Mouse (Mus musculus): ENCODE results near the gene Rnf114.
A peak's percentile ranks its signal among the peaks of the same experiment; 100 is the strongest.

Rnf114 gene

DNA sequence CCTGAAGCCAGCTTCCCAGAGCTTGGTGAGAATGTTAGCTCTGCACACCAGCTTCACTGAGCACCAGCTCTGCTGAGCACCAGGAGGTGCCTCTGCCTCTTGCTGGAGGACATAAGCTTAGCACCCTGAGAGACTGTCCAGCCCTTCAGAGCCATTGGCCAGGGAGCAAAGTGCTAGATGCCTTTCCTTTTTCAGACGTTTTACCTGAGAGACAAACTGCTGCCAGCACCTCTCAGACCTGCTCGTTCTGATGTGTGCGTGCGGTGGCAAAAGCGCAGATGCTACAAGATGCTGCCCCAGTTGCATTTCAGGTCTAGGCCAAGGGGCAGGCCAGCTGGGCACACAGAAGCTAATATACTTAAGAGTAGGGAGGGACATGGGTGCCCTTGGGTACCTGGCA lies 16.8 kb upstream of the Rnf114 start:
- no peak for DNase-seq (ENCODE audit: low spot score in 2 of 2)

DNA sequence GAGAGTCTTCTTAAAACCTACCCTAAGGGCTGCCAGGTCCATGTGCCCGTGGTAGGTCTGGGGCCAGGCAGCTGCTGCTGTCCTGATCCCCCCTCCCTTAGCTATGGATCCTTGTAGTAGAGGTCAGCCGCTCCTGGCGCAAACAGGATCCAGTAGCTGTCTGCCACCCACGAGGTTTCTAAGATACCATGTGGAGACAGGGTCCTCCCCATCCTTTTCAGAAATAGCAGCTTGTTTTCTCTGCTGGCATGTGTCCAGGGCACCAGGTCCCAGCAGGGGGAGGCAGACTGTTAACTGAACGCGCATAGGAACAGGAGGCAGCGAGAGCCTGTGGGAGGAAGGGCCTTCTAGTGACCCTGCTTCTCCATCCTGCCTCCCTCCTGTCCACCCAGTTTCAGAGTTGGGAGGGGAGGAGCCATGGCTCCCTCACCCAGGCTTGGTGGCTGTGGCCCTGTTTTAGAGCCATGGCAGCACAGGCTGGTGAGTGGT lies 16.2 kb upstream of the Rnf114 start:
- DNase-seq (ENCODE audit: low spot score in 2 of 2), result no peak

DNA sequence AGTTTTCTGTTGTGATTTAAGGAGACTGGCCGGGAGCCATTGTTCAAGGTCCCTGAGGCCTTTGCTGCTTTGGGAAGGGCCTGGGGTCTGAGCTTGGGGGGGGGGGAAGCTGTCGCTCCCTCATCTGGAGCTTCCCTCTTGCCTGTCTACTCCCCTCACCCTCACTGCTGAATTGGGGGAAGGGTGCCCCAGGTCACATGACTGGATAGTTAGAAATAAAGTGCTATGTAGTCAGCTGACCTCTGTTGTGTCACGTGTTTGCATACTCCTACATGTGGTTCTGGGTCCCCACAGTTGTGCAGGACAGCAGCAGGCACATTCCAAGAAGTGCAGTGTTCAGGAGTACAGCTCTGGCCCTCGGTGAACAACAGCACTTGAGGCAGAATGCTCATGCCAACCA lies 15.7 kb upstream of the Rnf114 start:
- DNase-seq (ENCODE audit: low spot score in 2 of 2), result no peak

DNA sequence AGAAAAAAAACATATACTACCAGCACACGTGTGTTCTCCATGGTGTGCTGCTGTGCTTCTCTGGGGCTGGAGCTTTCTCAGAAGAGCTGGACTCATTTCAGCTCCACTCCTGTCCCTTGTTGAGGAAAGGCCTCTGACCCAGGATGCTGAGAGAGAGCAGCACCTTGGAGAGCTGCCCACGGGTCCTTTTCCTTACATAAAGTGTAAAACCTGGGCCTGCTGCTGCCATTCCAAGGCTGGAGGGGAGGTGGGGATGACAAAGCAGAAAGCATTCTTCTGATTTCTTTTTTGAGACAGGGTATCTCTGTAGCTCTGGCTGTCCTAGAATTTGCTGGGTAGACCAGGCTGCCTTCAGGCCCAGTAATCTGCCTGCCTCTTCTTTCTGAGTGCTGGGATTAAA lies 14.3 kb upstream of the Rnf114 start:
- no peak for DNase-seq (ENCODE audit: low spot score in 2 of 2)

DNA sequence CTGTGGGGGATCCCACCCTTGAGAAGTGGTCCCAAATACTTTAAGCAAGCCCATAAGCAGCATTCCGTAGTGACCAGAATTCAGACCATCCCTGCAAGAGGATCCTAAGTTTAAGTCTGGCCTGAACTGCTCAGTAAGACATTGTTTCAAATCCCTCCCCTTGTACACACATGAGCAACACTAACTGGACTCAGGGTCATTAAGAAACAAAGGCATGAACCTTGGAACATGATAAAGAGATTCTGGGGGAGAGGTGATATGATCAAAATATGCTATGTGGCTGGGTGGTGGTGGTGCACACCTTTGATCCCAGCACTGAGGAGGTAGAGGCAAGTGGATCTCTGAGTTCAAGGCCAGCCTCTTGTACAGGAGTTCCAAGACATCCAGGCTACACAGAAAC lies 12.9 kb upstream of the Rnf114 start:
- no peak for DNase-seq (ENCODE audit: low spot score in 2 of 2)

DNA sequence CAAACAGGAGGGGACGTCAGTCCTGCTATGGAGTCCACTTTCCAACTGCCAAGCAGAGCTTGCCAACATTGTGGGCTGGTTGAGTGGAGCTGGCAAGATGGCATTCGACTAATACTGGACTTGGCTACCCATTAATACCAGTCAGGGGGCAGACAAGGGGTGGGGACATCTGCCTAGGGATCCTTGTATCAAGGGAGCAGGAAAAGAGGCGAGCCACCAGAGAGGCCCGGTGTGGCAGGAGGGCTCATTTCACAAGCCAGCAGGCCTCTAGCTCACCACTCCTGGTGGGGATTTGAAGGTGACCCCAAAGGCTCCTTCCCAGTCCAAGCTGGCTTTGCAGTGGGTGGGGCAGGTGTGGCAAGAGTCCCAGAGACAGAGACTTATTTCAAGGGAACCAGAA lies 9.8 kb upstream of the Rnf114 start:
- DNase-seq (ENCODE audit: low spot score in 2 of 2), result no peak

DNA sequence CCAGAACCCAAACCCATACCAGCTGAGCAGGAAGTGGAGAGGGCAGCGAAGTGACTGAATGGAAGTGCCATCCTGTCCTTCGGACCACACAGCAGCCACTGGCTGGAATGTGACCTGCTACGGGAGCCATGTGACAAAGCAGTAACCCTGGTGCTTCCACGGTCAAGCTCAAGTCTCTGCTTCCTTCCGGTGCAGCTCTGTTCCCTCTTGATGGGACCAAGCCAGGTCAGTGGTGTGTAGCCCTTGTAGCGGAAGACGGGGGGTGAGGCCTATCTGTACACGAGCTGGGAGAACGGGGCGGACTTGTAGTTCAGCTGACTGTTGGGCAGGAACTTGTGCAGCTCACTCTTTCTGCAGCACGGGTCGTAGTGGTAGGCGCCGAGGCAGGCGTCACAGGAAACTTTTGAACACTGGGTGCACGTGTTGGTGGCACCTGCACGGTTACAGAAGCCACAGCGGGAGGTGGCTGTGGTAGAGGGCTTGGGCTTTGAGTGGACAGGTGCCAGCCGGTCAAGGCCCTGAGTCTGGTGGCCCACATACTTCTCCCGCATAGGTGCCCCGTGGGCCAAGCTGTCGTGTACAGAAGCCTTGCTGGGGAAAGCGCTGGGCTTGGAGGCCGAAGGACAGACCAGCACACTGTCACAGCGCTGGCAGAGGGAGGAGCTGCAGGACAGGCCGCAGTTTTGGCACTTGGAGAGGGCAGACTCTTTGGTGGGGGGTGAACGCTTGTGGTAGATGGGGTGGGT lies 9.2 kb upstream of the Rnf114 start:
- DNase-seq (ENCODE audit: low spot score in 2 of 2), result no peak

DNA sequence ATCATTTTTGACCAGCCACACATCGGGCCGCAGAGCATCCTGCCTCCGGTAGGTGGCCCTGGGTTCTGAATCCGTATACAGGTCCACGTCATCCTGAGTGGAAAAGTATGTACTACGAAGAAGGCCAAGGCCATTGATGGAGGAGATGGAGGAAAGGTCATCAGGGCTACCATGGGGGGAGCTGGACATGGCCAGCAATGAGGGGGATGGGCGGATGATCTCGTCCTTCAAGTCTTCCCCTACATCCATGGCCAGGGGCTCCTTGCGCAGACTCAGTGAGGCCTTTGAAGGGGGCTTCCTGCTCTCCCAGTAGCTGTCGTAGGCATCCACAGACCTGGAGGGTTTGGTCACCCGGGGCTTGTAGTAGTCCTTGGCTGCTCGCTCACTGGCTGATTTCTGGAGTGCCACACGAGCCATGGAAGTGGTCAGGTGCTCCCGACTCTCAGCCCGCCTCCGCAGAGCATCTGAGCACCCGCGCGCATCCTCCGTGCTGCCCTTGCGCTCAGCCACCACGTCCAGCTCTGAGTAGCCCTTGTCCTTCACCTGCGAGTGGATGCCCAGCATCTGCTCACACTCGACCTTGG lies 8.5 kb upstream of the Rnf114 start:
- no peak for DNase-seq (ENCODE audit: low spot score in 2 of 2)

DNA sequence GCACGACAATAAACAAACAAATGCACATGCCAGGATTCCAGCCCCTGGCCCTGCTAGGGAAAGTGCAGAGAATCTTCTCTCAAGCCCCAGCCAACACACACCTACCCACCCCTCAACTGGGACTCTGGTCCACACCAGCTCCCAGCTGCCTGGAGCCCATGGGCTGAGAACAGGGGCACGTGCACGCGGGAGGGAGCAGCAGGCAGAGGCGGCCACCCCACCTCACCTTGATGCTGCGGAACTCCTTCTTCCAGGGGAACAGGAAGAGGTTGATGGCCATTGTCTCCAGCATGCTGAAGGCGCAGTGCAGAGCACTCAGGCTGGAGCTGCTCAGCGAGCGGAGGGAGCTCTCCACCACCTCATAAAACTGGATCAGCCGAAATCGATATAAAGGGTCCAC lies 7.5 kb upstream of the Rnf114 start:
- no peak for DNase-seq (ENCODE audit: low spot score in 2 of 2)

DNA sequence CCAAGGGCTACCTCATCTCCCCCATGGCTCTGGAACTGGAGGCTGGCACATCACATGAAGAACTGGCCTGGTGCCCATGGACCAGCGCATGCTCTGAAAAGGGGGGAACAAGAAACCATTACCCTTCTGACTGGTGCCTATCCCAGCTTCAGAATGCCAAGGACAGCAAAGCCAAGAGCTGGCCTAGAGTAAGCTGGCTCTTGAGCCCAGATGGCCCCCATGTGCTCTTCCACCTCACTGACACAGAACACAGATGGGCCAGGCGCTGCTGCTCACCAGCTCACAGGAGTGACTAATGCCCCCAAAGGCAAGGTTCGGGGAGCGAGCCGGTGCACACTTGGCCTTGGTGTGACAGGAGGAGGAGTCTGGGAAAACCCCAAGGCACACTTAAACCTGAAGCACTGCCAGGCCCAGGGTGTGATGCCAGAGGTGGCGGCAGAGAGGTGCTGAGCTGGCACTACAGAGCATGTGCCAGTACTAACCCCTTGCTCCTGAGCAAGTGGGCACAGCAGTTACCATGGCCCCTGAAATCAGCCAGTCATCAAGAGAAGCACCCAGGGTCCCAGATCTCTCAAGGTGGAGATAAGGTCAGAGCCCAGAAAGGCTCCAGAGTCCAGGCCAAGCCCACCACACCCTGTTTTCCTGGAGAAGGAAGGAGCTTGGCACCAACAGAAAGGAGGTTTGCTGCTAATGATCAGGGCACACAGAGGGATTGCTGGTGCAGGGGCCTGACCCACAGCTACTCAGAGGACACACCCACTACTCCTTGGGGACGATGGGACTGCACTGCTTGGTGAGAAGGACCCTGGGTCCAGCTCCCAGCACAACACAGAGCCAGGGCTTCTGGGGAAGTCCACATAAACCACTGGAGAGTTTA lies 6.7 kb upstream of the Rnf114 start:
- no peak for DNase-seq (ENCODE audit: low spot score in 2 of 2)

DNA sequence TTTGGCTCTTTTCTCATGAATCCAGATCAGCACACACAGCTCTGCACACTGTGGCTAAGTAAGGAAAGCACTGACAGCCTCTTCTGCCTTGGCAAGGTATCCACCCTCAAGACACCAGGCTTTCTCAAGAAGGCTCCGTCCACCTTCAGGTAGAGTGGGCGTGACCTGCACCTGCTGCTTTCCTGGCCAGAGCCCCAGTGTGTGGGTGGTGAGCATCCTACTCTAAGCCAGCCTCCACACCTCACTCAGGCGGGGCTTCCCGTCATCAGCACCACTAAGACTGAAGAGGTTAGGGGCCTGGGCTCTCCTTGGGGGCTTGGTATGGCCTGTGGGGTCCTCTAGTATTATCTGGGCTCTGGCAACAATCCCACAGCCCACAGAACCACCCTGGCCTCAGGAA lies 5.9 kb upstream of the Rnf114 start:
- no peak for DNase-seq (ENCODE audit: low spot score in 2 of 2)

DNA sequence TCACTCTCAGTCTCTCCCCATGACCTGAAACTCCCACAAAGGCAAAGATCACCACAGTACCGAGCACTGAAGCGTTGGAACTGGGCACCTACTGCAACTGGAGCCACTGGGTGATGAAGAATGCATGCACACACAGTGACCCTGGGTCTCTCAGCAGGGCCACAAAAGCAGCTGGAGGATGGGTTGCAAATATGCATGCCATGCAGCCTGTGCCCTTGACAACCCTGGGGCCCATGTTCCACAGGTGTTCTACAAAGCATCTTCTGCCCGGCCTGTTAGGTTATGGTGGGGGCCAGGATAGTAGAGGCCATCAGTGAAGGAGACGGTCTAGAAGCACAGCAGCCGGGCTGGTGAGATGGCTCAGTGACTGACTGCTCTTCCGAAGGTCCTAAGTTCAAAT lies 4.9 kb upstream of the Rnf114 start:
- no peak for DNase-seq (ENCODE audit: low spot score in 2 of 2)

DNA sequence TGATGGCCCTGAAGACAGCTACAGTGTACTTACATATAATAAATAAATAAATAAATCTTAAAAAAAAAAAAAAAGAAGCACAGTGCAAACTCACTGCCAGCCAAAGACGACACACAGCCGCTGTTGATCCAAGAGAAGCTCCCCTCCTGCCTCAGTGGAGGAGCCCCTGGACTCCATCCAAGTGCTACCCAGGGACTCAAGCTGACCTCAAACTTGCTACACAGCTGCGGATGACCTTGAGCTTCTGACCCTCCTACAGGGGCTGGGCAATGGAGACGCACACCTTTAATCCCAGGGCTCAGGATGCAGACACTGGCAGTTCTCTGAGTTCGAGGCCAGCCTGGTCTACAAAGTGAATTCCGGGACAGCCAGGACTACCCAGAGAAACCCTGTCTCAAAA lies 4.5 kb upstream of the Rnf114 start:
- DNase-seq (ENCODE audit: low spot score in 2 of 2), result no peak

DNA sequence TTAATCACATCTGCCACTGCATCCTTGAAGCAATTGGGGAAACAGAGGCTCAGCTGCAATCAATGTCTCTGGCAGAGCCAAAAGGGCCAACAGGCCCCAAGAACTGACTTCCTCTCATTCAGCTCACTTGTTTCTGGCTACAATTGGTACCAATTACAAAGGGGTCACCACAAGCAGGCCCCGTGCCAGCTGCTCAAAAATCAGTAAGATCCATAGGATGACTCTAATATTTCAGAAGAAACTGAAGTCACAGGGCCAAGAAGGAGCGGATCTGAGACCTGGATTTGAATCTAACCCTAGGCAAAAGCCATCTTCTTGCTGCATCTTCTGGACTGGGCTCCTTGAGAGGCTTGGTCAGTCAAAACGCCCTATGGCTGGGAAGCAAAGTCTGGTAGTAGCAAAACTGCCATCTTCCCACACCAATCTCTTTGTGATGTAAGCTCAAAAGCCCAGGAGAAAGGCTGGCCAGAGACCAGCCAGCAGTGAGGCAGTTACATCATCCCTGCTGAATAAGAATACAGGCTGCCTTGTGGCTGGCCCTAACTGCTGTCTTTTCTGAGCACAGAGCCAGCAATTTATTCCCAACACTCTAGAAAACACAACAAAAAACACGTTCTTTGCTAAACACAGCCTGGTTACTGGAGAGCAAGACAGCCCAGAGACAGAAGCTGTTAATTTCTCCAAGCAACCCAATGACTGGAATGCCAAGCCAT lies 1.5 kb upstream of the Rnf114 start:
- DNase-seq (ENCODE audit: low spot score in 2 of 2), result no peak

DNA sequence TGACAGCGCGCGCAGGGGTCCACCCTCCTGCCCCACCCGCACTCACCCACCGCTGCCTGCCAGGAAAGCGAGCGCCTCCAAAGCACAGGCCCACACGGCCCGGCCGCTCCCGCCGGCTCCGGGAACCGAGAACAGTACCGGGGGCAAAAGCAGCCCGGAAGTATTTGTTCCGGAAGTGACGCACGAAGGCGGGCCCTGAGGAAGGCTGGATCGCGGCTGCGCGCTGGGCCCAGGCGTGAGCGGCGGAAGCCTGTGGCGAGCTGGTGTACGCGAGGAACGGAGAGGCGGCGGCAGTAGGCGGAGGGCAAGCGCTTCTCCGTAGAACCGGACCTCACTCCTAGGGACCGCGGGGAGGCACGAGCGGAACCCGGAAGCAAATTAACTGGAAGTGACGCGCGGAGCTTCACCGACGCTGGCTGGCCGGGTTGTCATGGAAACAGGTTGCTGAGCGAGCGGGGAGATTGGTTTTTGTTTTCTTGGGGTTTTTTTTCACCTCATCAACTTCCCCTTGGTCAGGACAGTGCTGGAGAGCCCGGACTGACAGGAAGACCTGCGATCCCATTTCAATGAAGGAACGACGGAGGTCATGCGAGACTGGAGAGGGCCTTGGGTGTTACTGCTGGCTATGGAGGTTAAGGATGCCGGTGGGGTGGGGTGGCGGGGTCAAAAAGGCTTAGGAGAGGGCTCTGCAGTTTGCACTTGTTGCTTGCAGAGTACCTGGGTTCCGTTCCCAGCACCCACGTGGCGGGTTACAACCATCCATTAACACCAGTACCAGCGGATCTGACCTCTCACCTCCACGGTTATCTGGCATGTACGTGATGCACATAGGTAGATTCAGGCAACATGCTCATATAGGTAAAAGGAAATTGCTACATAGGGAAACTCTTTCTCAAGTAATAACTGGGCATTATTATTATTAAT lies 530 bp downstream of the Rnf114 start, which contains the start of gene Spata2:
TSS of gene Spata2 (minus strand) at position 175 of the 924 bp plus-strand sequence.
- DNase-seq (ENCODE audit: low spot score in 2 of 2), result peak; percentile 90 to 94

DNA sequence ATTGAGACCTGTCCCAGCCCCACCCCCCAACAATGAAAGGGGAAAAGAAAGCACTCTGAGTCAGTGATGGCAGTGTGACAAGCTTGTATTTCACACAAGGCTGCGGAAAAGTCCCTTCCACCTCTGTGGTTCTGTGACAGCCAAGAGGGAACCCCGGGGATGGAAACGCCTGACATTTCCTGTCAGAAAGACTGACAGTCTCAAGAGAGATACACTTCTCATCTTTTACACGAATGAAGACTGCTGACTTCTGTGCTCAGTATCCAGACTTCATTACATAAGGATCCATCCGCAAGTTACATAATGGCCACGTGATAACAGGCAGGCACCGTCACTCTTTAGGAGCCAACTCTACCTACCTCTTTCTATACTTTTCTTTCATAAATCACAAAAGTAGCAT lies 4.0 kb downstream of the Rnf114 start:
- DNase-seq (ENCODE audit: low spot score in 2 of 2), result no peak

DNA sequence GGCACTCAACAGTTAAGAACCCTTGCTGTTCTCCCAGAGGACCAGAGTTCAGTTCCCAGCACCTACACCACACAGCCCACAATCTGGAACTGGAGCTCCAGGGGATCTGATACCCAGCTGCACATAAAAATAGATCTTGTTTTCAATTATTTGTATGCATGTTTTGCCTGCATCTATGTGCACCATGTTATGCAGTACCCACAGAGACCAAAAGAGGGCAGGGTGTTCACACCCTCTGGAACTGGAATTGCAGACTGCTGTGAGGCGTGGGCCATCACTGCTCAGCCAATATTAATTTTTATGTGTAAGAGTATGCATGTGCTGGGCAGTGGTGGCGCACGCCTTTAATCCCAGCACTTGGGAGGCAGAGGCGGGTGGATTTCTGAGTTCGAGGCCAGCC lies 4.8 kb downstream of the Rnf114 start:
- DNase-seq (ENCODE audit: low spot score in 2 of 2), result no peak

DNA sequence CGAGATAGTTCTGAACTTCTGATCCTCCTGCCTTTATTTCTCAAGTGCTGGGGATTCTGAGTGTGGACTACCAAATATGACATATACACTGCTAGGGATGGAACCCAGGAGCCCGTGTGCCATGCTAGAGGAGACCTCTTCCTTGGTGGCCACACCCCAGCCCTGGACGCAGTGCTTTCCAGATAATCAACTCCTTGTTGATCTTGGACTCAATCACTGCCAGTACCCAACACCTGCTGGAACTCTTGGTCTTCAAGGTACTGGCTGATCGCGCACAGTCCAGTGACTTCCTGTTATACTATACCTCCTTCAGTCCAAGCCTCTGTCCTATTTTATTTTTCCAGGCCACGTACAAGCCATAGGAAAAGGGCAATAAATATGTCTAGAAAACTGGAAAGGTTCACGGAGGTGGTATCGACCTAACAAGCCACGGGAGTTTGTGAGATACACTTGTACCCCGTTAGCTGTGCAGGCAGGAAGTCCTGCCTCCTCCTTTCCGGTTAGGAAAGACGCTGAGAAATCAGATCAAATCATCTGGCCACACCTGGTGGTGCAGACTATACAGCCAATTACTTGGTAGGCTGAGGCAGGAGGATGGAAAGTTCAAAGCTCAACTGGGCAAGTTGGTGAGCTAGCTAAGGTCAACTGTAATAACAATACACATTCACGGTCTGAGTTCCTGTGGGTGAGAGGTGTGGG lies 10.3 kb downstream of the Rnf114 start:
- no peak for DNase-seq (ENCODE audit: low spot score in 2 of 2)

DNA sequence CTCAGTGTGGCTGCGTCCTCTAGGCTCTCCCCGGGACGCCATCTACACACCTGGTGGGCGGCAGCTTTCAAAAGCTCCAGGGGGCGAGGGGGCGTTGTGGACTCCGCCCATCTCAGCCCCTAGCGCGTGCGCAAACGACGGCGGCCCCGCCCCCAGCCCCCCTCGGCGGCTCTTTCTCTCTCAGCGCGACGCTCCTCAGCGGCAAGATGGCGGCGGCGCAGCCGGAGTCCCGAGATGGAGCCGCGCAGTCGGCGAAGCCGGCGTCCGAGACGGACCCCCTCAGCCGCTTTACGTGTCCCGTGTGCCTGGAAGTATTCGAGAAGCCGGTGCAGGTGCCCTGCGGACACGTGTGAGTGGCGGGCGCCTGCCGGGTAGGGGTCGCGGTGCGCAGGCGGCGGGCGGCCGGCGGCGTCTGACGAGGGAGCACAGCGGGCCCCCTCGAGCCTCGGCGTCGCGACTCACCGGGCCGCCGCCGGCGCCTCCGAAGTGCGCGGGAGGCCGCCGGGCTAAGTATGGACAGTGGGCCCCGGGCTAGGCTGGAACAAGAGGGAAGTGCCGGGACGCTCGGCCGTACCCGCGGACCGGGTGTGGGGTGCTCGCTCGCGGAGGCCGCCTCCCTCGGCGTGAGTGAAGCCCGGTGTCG lies 10.9 kb downstream of the Rnf114 start:
- DNase-seq (ENCODE audit: low spot score in 2 of 2), result peak; percentile 76 to 85

DNA sequence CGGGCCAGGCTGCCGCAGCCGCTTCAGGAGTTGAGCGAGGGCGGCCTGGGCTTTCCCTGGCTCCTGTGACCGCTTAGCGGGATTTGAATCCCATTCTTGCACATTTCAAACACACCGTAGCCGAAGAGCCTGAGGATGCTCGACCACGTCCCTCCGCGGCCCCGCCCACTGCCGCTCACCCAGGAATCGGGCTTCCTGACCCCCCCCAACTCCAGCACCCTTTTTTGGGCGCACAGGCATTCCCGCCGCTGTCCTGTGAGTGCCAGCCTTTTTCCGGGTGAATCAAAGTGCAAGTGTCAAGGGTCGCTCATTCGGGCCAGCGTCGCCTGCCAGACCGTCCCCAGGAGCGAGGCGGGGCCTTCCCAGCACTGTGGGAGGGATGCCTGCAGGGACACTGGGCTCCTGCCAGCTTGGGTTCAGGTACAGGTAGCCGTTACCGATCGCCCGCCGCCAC lies 11.5 kb downstream of the Rnf114 start:
- DNase-seq (ENCODE audit: low spot score in 2 of 2), result peak in 1 of 2 experiments; percentile 63
